Mouse (Mus musculus) left cerebral cortex, postnatal 4 days (tissue): ENCODE data around the gene Clasrp. TPM values are rescaled to one million over a fixed set of nuclear protein-coding genes. Genes with fewer than 3 reads are reported as not detected.
A peak's percentile ranks its signal among the peaks of the same experiment; 100 is the strongest.

Source experiments
- DNase-seq: peaks from one replicate; pipeline ENCODE4 v3.0.0-alpha.2; 2022
- intact Hi-C: fragments of 180-260 bp; cut with DNase I; formaldehyde crosslinking; loops from one replicate; pipeline ENCODE4 v1.15.1; 2025
- total RNA-seq, 2 experiments: library from RNA; stranded (reverse); gene quantifications; 2 replicates each; pipeline ENCODE4 v1.2.3; 2021

Clasrp gene
- 100 to 1,000 TPM in 1 of 2 experiments, 10 to 100 TPM in 1; 98.0 to 106 TPM for total RNA-seq

GRCm38 (mm10) chr7:19603849-19604605 lies at the start of gene Clasrp:
Gene Clasrp (minus strand): TSS chr7:19604486.
- intact Hi-C loops = no loop called here

GRCm38 (mm10) chr7:19652614-19653013 lies 48.3 kb upstream of the Clasrp start:
- intact Hi-C loops = no loop called here
- no peak for DNase-seq

More at GRCm38 (mm10) chr7:19603849-19604605, at the start of gene Clasrp:
- peak; percentile 97 for DNase-seq

GRCm38 (mm10) chr7:19651063-19651786 lies 46.9 kb upstream of the Clasrp start:
- no peak for DNase-seq
- intact Hi-C loops = no loop called here

- intact Hi-C loops = no loop called here
- DNase-seq = no peak
Observed at GRCm38 (mm10) chr7:19641223-19641622, 36.9 kb upstream of the Clasrp start.

GRCm38 (mm10) chr7:19635074-19635827 lies 31.0 kb upstream of the Clasrp start:
- intact Hi-C loops = loop anchor here (10.0 kb wide), 1 partner anchor 50 kb away; no protein-coding TSS in a partner anchor

GRCm38 (mm10) chr7:19634591-19634990 lies 30.3 kb upstream of the Clasrp start:
- intact Hi-C loops = loop anchor here (10.0 kb wide), 1 partner anchor 50 kb away; no protein-coding TSS in a partner anchor
- DNase-seq = no peak

More at GRCm38 (mm10) chr7:19635074-19635827, 31.0 kb upstream of the Clasrp start:
- no peak for DNase-seq

GRCm38 (mm10) chr7:19633855-19634254 lies 29.6 kb upstream of the Clasrp start:
- DNase-seq = no peak
- intact Hi-C loops = loop anchor here (10.0 kb wide), 1 partner anchor 49 kb away; no protein-coding TSS in a partner anchor

- intact Hi-C loops = loop anchor here (10.0 kb wide), 1 partner anchor 48 kb away; no protein-coding TSS in a partner anchor
Observed at GRCm38 (mm10) chr7:19633197-19633596, 28.9 kb upstream of the Clasrp start.

GRCm38 (mm10) chr7:19632720-19633119 lies 28.4 kb upstream of the Clasrp start:
- intact Hi-C loops = loop anchor here (10.0 kb wide), 1 partner anchor 48 kb away; no protein-coding TSS in a partner anchor
- DNase-seq = no peak

More at GRCm38 (mm10) chr7:19633197-19633596, 28.9 kb upstream of the Clasrp start:
- DNase-seq = no peak

GRCm38 (mm10) chr7:19632275-19632674 lies 28.0 kb upstream of the Clasrp start:
- intact Hi-C loops = loop anchor here (10.0 kb wide), 1 partner anchor 47 kb away; no protein-coding TSS in a partner anchor
- no peak for DNase-seq

GRCm38 (mm10) chr7:19629361-19629734 lies 25.1 kb upstream of the Clasrp start, which contains the start of gene Relb:
Gene Relb (minus strand): TSS chr7:19629438.
- intact Hi-C loops = no loop called here
- peak; percentile 92 for DNase-seq

GRCm38 (mm10) chr7:19628536-19629360 lies 24.5 kb upstream of the Clasrp start:
- DNase-seq = peak; percentile 88
- intact Hi-C loops = no loop called here

GRCm38 (mm10) chr7:19628192-19628535 lies 23.9 kb upstream of the Clasrp start:
- no peak for DNase-seq

GRCm38 (mm10) chr7:19627721-19628120 lies 23.4 kb upstream of the Clasrp start:
- intact Hi-C loops = no loop called here
- DNase-seq = no peak

More at GRCm38 (mm10) chr7:19628192-19628535, 23.9 kb upstream of the Clasrp start:
- intact Hi-C loops = no loop called here

GRCm38 (mm10) chr7:19623433-19623832 lies 19.1 kb upstream of the Clasrp start:
- intact Hi-C loops = no loop called here
- no peak for DNase-seq

GRCm38 (mm10) chr7:19622241-19622640 lies 18.0 kb upstream of the Clasrp start:
- intact Hi-C loops = no loop called here
- no peak for DNase-seq

GRCm38 (mm10) chr7:19620811-19621210 lies 16.5 kb upstream of the Clasrp start:
- DNase-seq = no peak
- intact Hi-C loops = no loop called here

GRCm38 (mm10) chr7:19619004-19619801 lies 14.9 kb upstream of the Clasrp start:
- intact Hi-C loops = no loop called here
- peak; percentile 71 for DNase-seq

- intact Hi-C loops = no loop called here
Observed at GRCm38 (mm10) chr7:19615036-19615577, 10.8 kb upstream of the Clasrp start.

More at GRCm38 (mm10) chr7:19615036-19615577, 10.8 kb upstream of the Clasrp start:
- no peak for DNase-seq
